ENCODE assay signal across 8 mouse cellular contexts in the genomic region with DNA sequence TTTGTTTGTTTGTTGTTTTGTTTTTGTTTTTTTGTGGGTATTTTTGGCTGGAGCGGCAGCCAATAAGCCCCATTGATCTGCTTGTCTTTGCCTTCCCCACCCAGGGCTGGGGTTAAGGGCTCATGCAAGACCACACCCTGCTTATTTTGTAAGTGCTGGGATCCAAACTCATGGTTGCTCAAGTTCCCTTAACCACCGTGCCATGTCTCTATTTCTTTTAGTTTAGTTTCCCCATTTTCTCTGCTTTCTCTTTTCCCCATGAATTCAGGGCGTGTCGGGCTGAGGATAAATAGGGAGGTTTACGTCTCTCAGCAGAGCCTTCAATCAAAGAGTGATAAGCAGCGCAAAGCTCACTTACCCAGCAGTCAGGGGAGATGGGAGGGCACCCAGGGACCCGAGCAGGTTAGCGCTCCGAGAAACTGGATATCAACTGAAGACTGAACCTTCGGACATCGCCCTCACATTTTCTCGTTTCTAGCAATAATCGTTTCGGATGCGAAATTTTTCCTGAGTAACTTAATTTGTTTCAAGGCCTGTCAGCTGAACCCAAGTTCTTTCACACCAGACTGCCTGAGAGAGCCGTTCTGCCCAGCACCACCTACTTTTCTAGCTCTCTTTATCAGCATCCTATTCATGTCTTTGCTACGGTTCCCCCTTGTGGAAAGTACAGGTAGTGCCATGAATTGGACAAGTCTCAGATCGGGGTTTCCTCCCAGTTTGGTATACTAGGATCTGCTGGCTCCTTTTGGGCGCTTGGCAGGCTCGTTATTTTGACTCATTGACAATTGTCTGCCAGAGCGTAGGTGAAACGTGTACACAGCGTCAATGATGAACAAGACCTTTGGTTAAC. TPM values are rescaled to one million over a fixed set of nuclear protein-coding genes. Genes with fewer than 3 reads are reported as not detected.
DNase-seq lines count a peak whose midpoint lies in the region; ATAC-seq and TF ChIP-seq lines count a peak whose summit lies in the region.

No protein-coding gene starts in this region.

- no peaks in the 10 kb centered on the region for H3K9me3 ChIP-seq in embryonic facial prominence, embryonic 13.5 days
- H3K9me3 ChIP-seq in limb, embryonic 11.5 days (ENCODE audit: control insufficient read depth, low read length), result no peaks in the 10 kb centered on the region
- no peaks in the 10 kb centered on the region for H3K9me3 ChIP-seq in midbrain, embryonic 13.5 days

- peak overlapping the region; percentile 71 for H3K27ac ChIP-seq in bone marrow, adult 2 months (ENCODE audit: control insufficient read depth, insufficient read depth, low read depth, low read length, poor library complexity)
- H3K27ac ChIP-seq in embryonic facial prominence, embryonic 13.5 days, result no peak overlapping the region
- H3K27ac ChIP-seq in limb, embryonic 11.5 days (replicated peaks; ENCODE audit: low read depth, low read length), result no peak overlapping the region
- H3K27ac ChIP-seq in midbrain, embryonic 13.5 days, result no peak overlapping the region

- 20% methylated on average over 23 of the region's 23 CpGs for WGBS in bone marrow, adult 2 months
- 19% methylated on average over 23 of the region's 23 CpGs for WGBS in embryonic facial prominence, embryonic 13.5 days
- 23% methylated on average over 23 of the region's 23 CpGs for WGBS in limb, embryonic 11.5 days
- WGBS in midbrain, embryonic 13.5 days, result 18% methylated on average over 23 of the region's 23 CpGs

- peak; percentile 79 for DNase-seq in A20 (ENCODE audit: low read depth, low spot score)
- peak; percentile 89 for DNase-seq in heart, adult 8-10 months (ENCODE audit: low spot score)
- DNase-seq in kidney, adult 8-10 months, result peak; percentile 74 to 87
- peak; percentile 85 for DNase-seq in limb, embryonic 11.5 days (ENCODE audit: low spot score)
- peak; percentile 51 for DNase-seq in spleen, adult 12 weeks (ENCODE audit: low spot score)

- H3K4me3 ChIP-seq in bone marrow, adult 2 months (replicated peaks; ENCODE audit: control insufficient read depth, low read depth, low read length), result peak overlapping the region; percentile 60
- H3K4me3 ChIP-seq in embryonic facial prominence, embryonic 13.5 days, result 0 out of 2 replicates have a peak overlapping the region, but pooled peaks have one; percentile 8
- no peak overlapping the region for H3K4me3 ChIP-seq in limb, embryonic 11.5 days (ENCODE audit: low read depth, low read length)
- no peak overlapping the region for H3K4me3 ChIP-seq in midbrain, embryonic 13.5 days (replicated peaks)

- no peak overlapping the region for H3K9ac ChIP-seq in embryonic facial prominence, embryonic 13.5 days
- no peak overlapping the region for H3K9ac ChIP-seq in limb, embryonic 11.5 days (ENCODE audit: low read length)
- no peak overlapping the region for H3K9ac ChIP-seq in midbrain, embryonic 13.5 days (replicated peaks)

- TF ChIP-seq POLR2A in bone marrow, adult 2 months (IDR thresholded peaks at IDR 0.05; ENCODE audit: borderline replicate concordance, control insufficient read depth, low read depth, low read length), result no peak

- H3K4me1 ChIP-seq in bone marrow, adult 2 months (ENCODE audit: control insufficient read depth, insufficient read depth, low read length), result no peaks in the 10 kb centered on the region; the same call in 1 of the 2 replicates
- H3K4me1 ChIP-seq in embryonic facial prominence, embryonic 13.5 days, result peaks cover 19% of the 10 kb centered on the region
- peaks cover 10% of the 10 kb centered on the region for H3K4me1 ChIP-seq in limb, embryonic 11.5 days (ENCODE audit: control insufficient read depth, insufficient read depth, low read length)
- H3K4me1 ChIP-seq in midbrain, embryonic 13.5 days (replicated peaks), result peaks cover 26% of the 10 kb centered on the region

- peak overlapping the region; percentile 48 for H3K4me2 ChIP-seq in embryonic facial prominence, embryonic 13.5 days
- 0 out of 2 replicates have a peak overlapping the region, but pooled peaks have one; percentile 7 for H3K4me2 ChIP-seq in limb, embryonic 11.5 days (ENCODE audit: low read depth, severe bottlenecking)
- peak overlapping the region; percentile 27 for H3K4me2 ChIP-seq in midbrain, embryonic 13.5 days (replicated peaks)

- peak; percentile 39; the same call in 1 of the 2 replicates for TF ChIP-seq CTCF in bone marrow, adult 2 months (IDR thresholded peaks at IDR 0.05; ENCODE audit: control insufficient read depth, insufficient read depth, low read length)

- no peaks in the 10 kb centered on the region for H3K27me3 ChIP-seq in embryonic facial prominence, embryonic 13.5 days
- H3K27me3 ChIP-seq in limb, embryonic 11.5 days (ENCODE audit: control insufficient read depth, insufficient read depth, low read length), result no peaks in the 10 kb centered on the region
- H3K27me3 ChIP-seq in midbrain, embryonic 13.5 days, result no peaks in the 10 kb centered on the region

- ATAC-seq in embryonic facial prominence, embryonic 13.5 days (ENCODE audit: insufficient number of reproducible peaks, insufficient read depth, low FRiP score, low TSS enrichment, low read depth), result no peak
- ATAC-seq in limb, embryonic 11.5 days (ENCODE audit: insufficient number of reproducible peaks, low FRiP score, low TSS enrichment, low read depth), result no peak; the same call in 1 of the 2 replicates
- ATAC-seq in midbrain, embryonic 13.5 days, result peak; percentile 12; the same call in 1 of the 2 replicates

- no peaks in the 10 kb centered on the region for H3K36me3 ChIP-seq in embryonic facial prominence, embryonic 13.5 days
- H3K36me3 ChIP-seq in limb, embryonic 11.5 days (ENCODE audit: control insufficient read depth, insufficient read depth, low read length), result no peaks in the 10 kb centered on the region
- no peaks in the 10 kb centered on the region for H3K36me3 ChIP-seq in midbrain, embryonic 13.5 days

RNA-seq across cellular contexts. Expression of gene Dennd2a, which starts 4.7 kb away (rescaled TPM):
- polyA plus RNA-seq in bone marrow, adult 2 months (2011; ENCODE audit: insufficient read depth, insufficient read length, low replicate concordance, missing spikeins), result 1.3 and 1.9 TPM in 2 replicates
- 18.0 and 21.2 TPM in 2 replicates for polyA plus RNA-seq in embryonic facial prominence, embryonic 13.5 days (2015; fragmentation: Nextera tagmentation; extraction: Ambion mirVana)
- 1 to 10 TPM; 4.6 to 6.4 (median 5.7) TPM for total RNA-seq in heart, adult 8-10 months (2022)
- polyA plus RNA-seq in limb, embryonic 11.5 days (2014; fragmentation: Nextera tagmentation; extraction: Ambion mirVana), result 37.1 and 37.5 TPM in 2 replicates
- polyA plus RNA-seq in midbrain, embryonic 13.5 days (2015; fragmentation: Nextera tagmentation; extraction: Ambion mirVana), result 32.3 and 38.5 TPM in 2 replicates

RNA-seq across cellular contexts. Expression of gene Adck2, which starts 11.3 kb away (rescaled TPM):
- 8.9 and 15.2 TPM in 2 replicates for polyA plus RNA-seq in bone marrow, adult 2 months (2011; ENCODE audit: insufficient read depth, insufficient read length, low replicate concordance, missing spikeins)
- 40.6 and 42.3 TPM in 2 replicates for polyA plus RNA-seq in embryonic facial prominence, embryonic 13.5 days (2015; fragmentation: Nextera tagmentation; extraction: Ambion mirVana)
- total RNA-seq in heart, adult 8-10 months (2022), result 10 to 100 TPM in 3 of 4 experiments, 1 to 10 TPM in 1; 9.4 to 15.7 (median 13.7) TPM
- 24.1 and 27.3 TPM in 2 replicates for polyA plus RNA-seq in limb, embryonic 11.5 days (2014; fragmentation: Nextera tagmentation; extraction: Ambion mirVana)
- 41.8 and 45.7 TPM in 2 replicates for polyA plus RNA-seq in midbrain, embryonic 13.5 days (2015; fragmentation: Nextera tagmentation; extraction: Ambion mirVana)

RNA-seq across cellular contexts. Expression of gene Gm42420, which starts 23.2 kb away (rescaled TPM):
- polyA plus RNA-seq in bone marrow, adult 2 months (2011; ENCODE audit: insufficient read depth, insufficient read length, low replicate concordance, missing spikeins), result not detected in 2 replicates
- 1.7 TPM in 1 of 2 replicates, not detected in the other for polyA plus RNA-seq in embryonic facial prominence, embryonic 13.5 days (2015; fragmentation: Nextera tagmentation; extraction: Ambion mirVana)
- not detected for total RNA-seq in heart, adult 8-10 months (2022)
- polyA plus RNA-seq in limb, embryonic 11.5 days (2014; fragmentation: Nextera tagmentation; extraction: Ambion mirVana), result 1.0 and 1.1 TPM in 2 replicates
- polyA plus RNA-seq in midbrain, embryonic 13.5 days (2015; fragmentation: Nextera tagmentation; extraction: Ambion mirVana), result 0.85 and 1.6 TPM in 2 replicates

RNA-seq across cellular contexts. Expression of gene Ndufb2, which starts 30.0 kb away (rescaled TPM):
- polyA plus RNA-seq in bone marrow, adult 2 months (2011; ENCODE audit: insufficient read depth, insufficient read length, low replicate concordance, missing spikeins), result 34.0 and 66.7 TPM in 2 replicates
- 330 and 353 TPM in 2 replicates for polyA plus RNA-seq in embryonic facial prominence, embryonic 13.5 days (2015; fragmentation: Nextera tagmentation; extraction: Ambion mirVana)
- 100 to 1,000 TPM; 683 to 751 (median 738) TPM for total RNA-seq in heart, adult 8-10 months (2022)
- 265 and 280 TPM in 2 replicates for polyA plus RNA-seq in limb, embryonic 11.5 days (2014; fragmentation: Nextera tagmentation; extraction: Ambion mirVana)
- polyA plus RNA-seq in midbrain, embryonic 13.5 days (2015; fragmentation: Nextera tagmentation; extraction: Ambion mirVana), result 350 and 365 TPM in 2 replicates

Comparison
In these comparisons a context has a peak if more than half of its experiments do, and no peak if none do; other contexts are left out.
1. H3K4me3 ChIP-seq: peak in bone marrow, adult 2 months (single experiment) and embryonic facial prominence, embryonic 13.5 days (single experiment); none in limb, embryonic 11.5 days (single experiment) and midbrain, embryonic 13.5 days (single experiment).
2. Peak in every context shown above with its lines, with median percentiles within 50 percentile points of each other: DNase-seq and H3K4me2 ChIP-seq.